In the genomic region with DNA sequence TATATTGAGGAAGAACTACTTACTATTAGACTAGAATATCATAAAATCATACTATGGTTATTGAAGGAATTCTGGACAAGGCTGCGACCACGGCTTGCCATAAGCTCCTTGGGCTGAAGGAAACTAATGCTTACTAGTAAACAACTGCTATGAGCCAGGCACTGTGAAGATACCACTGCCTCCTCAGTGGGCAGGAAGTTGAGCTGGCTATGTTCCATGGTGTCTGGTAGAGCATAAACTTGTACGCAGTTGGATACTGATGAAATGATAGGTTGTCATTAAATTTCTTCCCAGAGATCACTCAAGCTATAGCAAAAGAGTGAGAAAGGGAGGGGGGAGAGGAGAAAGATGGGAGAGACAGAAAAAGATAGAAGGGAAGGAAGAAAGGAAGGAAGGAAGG, we compare ENCODE assay signal across 20 mouse cellular contexts.
"Had no signal": no experiment of that assay in that cellular context is flagged by ENCODE, and none has a peak within 500 bp of the region (broad histone marks: within the 10 kb centered on the region; RNA-seq: fewer than 3 reads in every experiment).

No protein-coding gene starts in this region.

- H3K9me3 ChIP-seq: lung, embryonic 15.5 days; midbrain, embryonic 10.5 days; midbrain, embryonic 12.5 days; neural tube, embryonic 13.5 days; neural tube, embryonic 15.5 days had no signal

- H3K27me3 ChIP-seq: lung, embryonic 15.5 days; megakaryocyte, embryonic 14.5 days; midbrain, embryonic 12.5 days; neural tube, embryonic 13.5 days; neural tube, embryonic 15.5 days had no signal

- H3K4me3 ChIP-seq: lung, embryonic 15.5 days; megakaryocyte, embryonic 14.5 days; midbrain, embryonic 10.5 days; midbrain, embryonic 12.5 days; myocyte; neural tube, embryonic 13.5 days; neural tube, embryonic 15.5 days had no signal

- DNase-seq: lung, adult 18-20 months; lung, postnatal 10 days; midbrain, embryonic 14.5 days; retina, postnatal 1 day; right cerebral cortex, adult 18-20 months; right cerebral cortex, postnatal 25 days; right cerebral cortex, postnatal 4 days; spleen, adult 18-20 months; thymus, adult 18-20 months; thymus, postnatal 14 days; thymus, postnatal 36 days had no signal

- H3K9ac ChIP-seq: liver, embryonic 14.5 days; lung, embryonic 15.5 days; midbrain, embryonic 12.5 days; neural tube, embryonic 13.5 days; neural tube, embryonic 15.5 days had no signal

- ATAC-seq: midbrain, embryonic 16.5 days had no signal

- H3K36me3 ChIP-seq: lung, embryonic 15.5 days; midbrain, embryonic 10.5 days; midbrain, embryonic 12.5 days; neural tube, embryonic 13.5 days; neural tube, embryonic 15.5 days had no signal

- H3K4me1 ChIP-seq: megakaryocyte, embryonic 14.5 days; midbrain, embryonic 10.5 days; midbrain, embryonic 12.5 days had no signal

- H3K4me2 ChIP-seq: lung, embryonic 15.5 days; midbrain, embryonic 12.5 days; neural tube, embryonic 13.5 days; neural tube, embryonic 15.5 days had no signal

- H3K27ac ChIP-seq: liver, embryonic 14.5 days; lung, embryonic 15.5 days; midbrain, embryonic 10.5 days; midbrain, embryonic 12.5 days; neural tube, embryonic 13.5 days; neural tube, embryonic 15.5 days had no signal
